Mouse (Mus musculus) CH12F3 (cell line): ENCODE results near the gene Loxl3.

Experiments used
- in situ Hi-C: fragments of 300-500 bp; cut with MboI; formaldehyde crosslinking; loops from 2 replicates; pipeline ENCODE4 v1.14.3; 2020; ENCODE audit warnings: low sequenced_read_pairs

Loxl3 gene

GRCm38 (mm10) chr6:83043993-83044392, 10.0 kb downstream of the Loxl3 start:
- in situ Hi-C loops, result no loop called here

- in situ Hi-C loops, result no loop called here
Measured at GRCm38 (mm10) chr6:83044742-83045141, 10.8 kb downstream of the Loxl3 start.

DNA sequence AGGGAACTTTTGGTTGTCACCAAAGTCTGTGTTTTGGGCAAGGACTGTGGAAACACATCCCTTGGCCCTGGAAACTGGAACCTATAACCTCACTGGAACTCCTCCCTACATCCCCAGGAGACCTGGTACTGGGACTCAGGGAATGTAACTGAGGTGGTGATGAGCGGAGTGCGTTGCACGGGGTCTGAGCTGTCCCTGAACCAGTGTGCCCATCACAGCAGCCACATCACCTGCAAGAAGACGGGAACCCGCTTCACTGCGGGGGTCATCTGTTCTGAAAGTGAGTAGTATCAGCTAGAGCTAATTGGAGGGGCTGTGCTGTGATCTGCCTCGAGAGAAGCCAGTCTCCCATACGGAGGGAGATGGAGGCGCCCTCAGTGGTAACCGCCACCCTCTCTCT, 15.4 kb downstream of the Loxl3 start:
- in situ Hi-C loops, result no loop called here

- in situ Hi-C loops, result loop anchor here (10.0 kb wide), 1 partner anchor 49 kb away; no protein-coding TSS in a partner anchor
Measured at GRCm38 (mm10) chr6:83053136-83053960, 19.4 kb downstream of the Loxl3 start.

- in situ Hi-C loops, result loop anchor here (10.0 kb wide), 1 partner anchor 49 kb away; no protein-coding TSS in a partner anchor
Measured at GRCm38 (mm10) chr6:83054074-83054851, 20.3 kb downstream of the Loxl3 start, which contains the start of gene Aup1. Gene Aup1 (plus strand): TSS chr6:83054521.

GRCm38 (mm10) chr6:83054871-83055431, 21.0 kb downstream of the Loxl3 start, which contains the start of gene Htra2:
Gene Htra2 (minus strand): TSS chr6:83055273.
- in situ Hi-C loops, result loop anchor here (10.0 kb wide), 1 partner anchor 50 kb away; no protein-coding TSS in a partner anchor

- in situ Hi-C loops, result loop anchor here (10.0 kb wide), 1 partner anchor 53 kb away; no protein-coding TSS in a partner anchor
Measured at GRCm38 (mm10) chr6:83057790-83058189, 23.8 kb downstream of the Loxl3 start, which contains the start of gene Dqx1. Gene Dqx1 (plus strand): TSS chr6:83057844.

GRCm38 (mm10) chr6:83058725-83059124, 24.8 kb downstream of the Loxl3 start:
- in situ Hi-C loops, result loop anchor here (10.0 kb wide), 1 partner anchor 54 kb away; no protein-coding TSS in a partner anchor

DNA sequence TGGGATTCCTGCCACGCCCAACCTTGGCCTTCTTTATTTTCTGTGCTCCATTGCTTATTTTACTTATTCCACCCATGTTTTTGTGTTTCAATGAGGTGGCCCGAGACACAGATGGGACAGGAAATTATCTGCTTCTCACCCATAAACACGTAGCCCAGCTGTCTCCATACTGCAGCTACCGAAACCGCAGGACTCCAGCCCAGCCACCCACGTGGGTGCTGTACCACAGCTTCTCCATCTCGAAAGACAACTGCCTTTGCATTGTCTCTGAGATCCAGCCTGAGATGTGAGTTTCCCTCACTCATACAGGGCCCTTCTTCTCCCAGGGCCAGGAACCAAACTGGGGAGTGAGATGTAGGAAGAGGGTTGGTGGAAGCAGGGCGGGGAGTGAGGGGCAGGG, 32.0 kb downstream of the Loxl3 start:
- in situ Hi-C loops, result no loop called here

DNA sequence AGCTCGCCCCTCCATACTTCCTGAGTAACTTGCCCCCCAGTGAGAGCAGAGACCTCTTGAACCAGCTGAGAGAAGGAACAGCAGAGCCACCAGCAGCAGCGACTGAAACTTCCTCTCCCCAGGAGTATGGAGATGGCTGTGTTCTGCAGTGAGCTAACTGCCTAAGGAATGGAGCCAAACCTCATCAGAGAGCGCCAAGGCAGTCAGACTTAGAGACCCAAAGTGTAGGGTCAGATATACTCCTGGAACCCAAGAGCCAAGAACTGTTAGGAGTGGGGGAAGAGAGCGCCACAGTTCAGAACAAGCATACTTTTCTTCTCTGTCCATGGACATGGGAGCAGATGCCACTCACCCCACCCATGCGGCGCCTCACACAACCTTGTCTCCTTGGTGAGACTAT, 32.5 kb downstream of the Loxl3 start:
- in situ Hi-C loops, result no loop called here

GRCm38 (mm10) chr6:83068221-83068620, 34.2 kb downstream of the Loxl3 start:
- in situ Hi-C loops, result no loop called here

- in situ Hi-C loops, result no loop called here
Measured at GRCm38 (mm10) chr6:83068706-83069487, 34.9 kb downstream of the Loxl3 start.

- in situ Hi-C loops, result no loop called here
Measured at GRCm38 (mm10) chr6:83069488-83070246, 35.7 kb downstream of the Loxl3 start.

DNA sequence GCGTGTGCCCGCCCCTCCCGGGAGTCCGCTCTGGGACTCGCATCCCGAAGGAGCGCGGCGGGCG, 36.1 kb downstream of the Loxl3 start, which contains the start of gene Tlx2:
Gene Tlx2, minus strand, starts transcription at position 47 of the 64 bp plus-strand sequence.
- in situ Hi-C loops, result no loop called here

- in situ Hi-C loops, result no loop called here
Measured at GRCm38 (mm10) chr6:83070311-83071219, 36.6 kb downstream of the Loxl3 start.

GRCm38 (mm10) chr6:83071220-83071619, 37.2 kb downstream of the Loxl3 start:
- in situ Hi-C loops, result no loop called here

GRCm38 (mm10) chr6:83074979-83075378, 41.0 kb downstream of the Loxl3 start:
- in situ Hi-C loops, result no loop called here

DNA sequence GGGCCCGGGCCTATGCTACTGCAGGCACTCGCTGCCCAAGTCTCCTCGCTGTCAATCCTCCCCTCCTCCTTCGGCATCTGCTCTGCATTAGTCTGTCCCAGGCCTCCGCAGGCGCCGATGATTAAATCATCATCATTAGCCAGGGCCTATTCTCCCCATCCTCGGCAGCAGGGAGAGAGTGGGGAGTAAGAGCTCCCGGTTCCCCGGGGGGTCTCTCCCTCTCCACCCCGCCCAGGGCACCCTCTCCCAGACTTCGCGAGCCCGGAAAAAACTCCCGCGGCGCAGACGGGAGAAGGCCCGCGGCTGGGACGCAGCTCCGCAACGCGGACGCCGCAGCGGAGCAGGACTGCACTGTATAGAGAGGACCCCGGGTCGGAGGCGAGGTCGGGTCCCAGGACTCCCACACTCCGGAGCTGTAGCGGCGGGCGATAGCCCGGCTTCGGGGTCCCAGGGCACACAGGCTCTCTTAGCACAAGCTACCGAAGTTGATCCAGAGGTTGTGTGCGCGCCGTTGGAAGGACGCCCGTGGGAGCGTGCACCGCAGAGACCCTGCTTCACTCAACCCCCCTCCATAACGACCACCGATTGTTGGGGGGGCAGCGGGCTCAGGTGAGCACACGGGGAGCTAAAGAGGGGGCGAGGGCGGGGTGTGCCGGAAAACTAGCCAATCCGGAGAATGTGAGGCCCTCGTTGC, 43.8 kb downstream of the Loxl3 start, which contains the start of gene Pcgf1:
Gene Pcgf1, plus strand, starts transcription at position 240 of the 694 bp plus-strand sequence.
- in situ Hi-C loops, result no loop called here
